Mouse (Mus musculus) layer of hippocampus, postnatal 25 days (tissue): ENCODE results near the gene Alg12. TPM values are rescaled to one million over a fixed set of nuclear protein-coding genes. Genes with fewer than 3 reads are reported as not detected.
A peak's percentile ranks its signal among the peaks of the same experiment; 100 is the strongest.

Experiments used
- DNase-seq, 2 experiments: peaks; one replicate each; pipeline ENCODE4 v3.0.0; 2022; ENCODE audit warnings: mixed read lengths in 2 of 2, low spot score in 1 of 2; ENCODE audit errors: extremely low spot score in 1 of 2
- total RNA-seq, 2 experiments: library from RNA; stranded (reverse); gene quantifications; 2 replicates each; pipeline ENCODE4 v1.2.3; 2021

Gene Alg12
- total RNA-seq, 2 experiments from 2014 or later = 12.7 to 16.9 TPM

GRCm38 (mm10) chr15:88855896-88856417, 36.8 kb upstream of the Alg12 start:
- no peak for DNase-seq

- DNase-seq = no peak
These were observed 36.1 kb upstream of the Alg12 start for GRCm38 (mm10) chr15:88854969-88855830.

GRCm38 (mm10) chr15:88854119-88854968, 35.2 kb upstream of the Alg12 start:
- DNase-seq = no peak

GRCm38 (mm10) chr15:88853106-88853505, 34.0 kb upstream of the Alg12 start:
- DNase-seq = no peak

- DNase-seq = no peak
These were observed 32.5 kb upstream of the Alg12 start for GRCm38 (mm10) chr15:88851507-88852149.

GRCm38 (mm10) chr15:88851076-88851475, 32.0 kb upstream of the Alg12 start:
- DNase-seq = no peak

- peak; percentile 46 to 67 for DNase-seq
These were observed 31.2 kb upstream of the Alg12 start for GRCm38 (mm10) chr15:88850146-88850826.

GRCm38 (mm10) chr15:88849621-88850020, 30.5 kb upstream of the Alg12 start:
- DNase-seq = no peak

- no peak for DNase-seq
These were observed 29.5 kb upstream of the Alg12 start for GRCm38 (mm10) chr15:88848661-88849060.

GRCm38 (mm10) chr15:88844966-88845365, 25.8 kb upstream of the Alg12 start:
- no peak for DNase-seq

- DNase-seq = no peak
These were observed 24.5 kb upstream of the Alg12 start for GRCm38 (mm10) chr15:88843486-88844097.

- DNase-seq = no peak
These were observed 23.2 kb upstream of the Alg12 start for GRCm38 (mm10) chr15:88842300-88842673.

GRCm38 (mm10) chr15:88841580-88842299, 22.6 kb upstream of the Alg12 start:
- no peak for DNase-seq

- no peak for DNase-seq
These were observed 22.0 kb upstream of the Alg12 start for GRCm38 (mm10) chr15:88841160-88841559.

- DNase-seq = no peak
These were observed 21.0 kb upstream of the Alg12 start for GRCm38 (mm10) chr15:88840126-88840525.

GRCm38 (mm10) chr15:88839271-88839670, 20.2 kb upstream of the Alg12 start:
- DNase-seq = peak in 1 of 2 experiments; percentile 65

- no peak for DNase-seq
These were observed 18.9 kb upstream of the Alg12 start for GRCm38 (mm10) chr15:88837977-88838376.

- peak in 1 of 2 experiments; percentile 33 for DNase-seq
These were observed 18.2 kb upstream of the Alg12 start for GRCm38 (mm10) chr15:88837199-88837932.
